Mouse (Mus musculus) forebrain, embryonic 15.5 days (tissue): ENCODE measurements at regions not wholly inside any gene's neighbourhood (a gene's known extent, or its start where the extent isn't known, plus 50 kb on each side); places are given as distances from the start of the nearest gene placed in this dataset.
A peak's percentile ranks its signal among the peaks of the same experiment; 100 is the strongest.

Experiments
- ATAC-seq: fragments of 200-750 bp; cut with Nextera tagmentation; replicated peaks from 2 replicates; pipeline ENCODE4 v1.8.0; 2017; ENCODE audit warnings: mild to moderate bottlenecking, moderate TSS enrichment, moderate library complexity
- H3K27ac ChIP-seq: fragments of 300-500 bp; sonication (generic); replicated peaks from 2 replicates; pipeline ENCODE4 v1.5.1; 2015; ENCODE audit warnings: mild to moderate bottlenecking, inconsistent platforms
- H3K27me3 ChIP-seq: fragments of 300-500 bp; sonication (generic); 2 replicates; pipeline ENCODE4 v1.6.1; 2015; ENCODE audit warnings: inconsistent platforms
- H3K36me3 ChIP-seq: fragments of 300-500 bp; sonication (generic); 2 replicates; pipeline ENCODE4 v1.6.1; 2015; ENCODE audit warnings: mild to moderate bottlenecking, inconsistent platforms
- H3K4me1 ChIP-seq: fragments of 300-500 bp; sonication (generic); 2 replicates; pipeline ENCODE4 v1.6.1; 2015; ENCODE audit warnings: inconsistent platforms
- H3K4me2 ChIP-seq: fragments of 300-500 bp; sonication (generic); replicated peaks from 2 replicates; pipeline ENCODE4 v1.6.1; 2015; ENCODE audit warnings: mild to moderate bottlenecking, inconsistent platforms
- H3K4me3 ChIP-seq: fragments of 300-500 bp; sonication (generic); 2 replicates; pipeline ENCODE4 v1.5.1; 2015; ENCODE audit warnings: mild to moderate bottlenecking, inconsistent platforms
- H3K9ac ChIP-seq: fragments of 300-500 bp; sonication (generic); replicated peaks from 2 replicates; pipeline ENCODE4 v1.6.1; 2015; ENCODE audit warnings: mild to moderate bottlenecking, inconsistent platforms
- H3K9me3 ChIP-seq: fragments of 300-500 bp; sonication (generic); 2 replicates; pipeline ENCODE4 v1.6.1; 2016; ENCODE audit warnings: inconsistent platforms
- WGBS: fragments of 180-500 bp; shearing (Covaris S2); methylation state at CpG from one replicate; pipeline ENCODE4 v1.1.7; 2015; ENCODE audit warnings: mixed read lengths; 5-methylcytosine and 5-hydroxymethylcytosine counted together

- no peaks in the 10 kb centered on the region for H3K36me3 ChIP-seq
- ATAC-seq, result 0 out of 2 replicates have a peak, but pooled peaks have one; percentile 26
- no peak overlapping the region for H3K9ac ChIP-seq
- H3K4me2 ChIP-seq, result no peak overlapping the region
- peaks cover 15% of the 10 kb centered on the region for H3K4me1 ChIP-seq
- H3K27me3 ChIP-seq, result no peaks in the 10 kb centered on the region
- H3K27ac ChIP-seq, result peak overlapping the region; percentile 9; the same call in 1 of the 2 replicates
- no peaks in the 10 kb centered on the region for H3K9me3 ChIP-seq
- 65% methylated on average over 5 of the region's 5 CpGs for WGBS
- no peak overlapping the region for H3K4me3 ChIP-seq
Measured at GRCm38 (mm10) chr1:138386001-138386400, 112.5 kb downstream of the Atp6v1g3 start.

DNA sequence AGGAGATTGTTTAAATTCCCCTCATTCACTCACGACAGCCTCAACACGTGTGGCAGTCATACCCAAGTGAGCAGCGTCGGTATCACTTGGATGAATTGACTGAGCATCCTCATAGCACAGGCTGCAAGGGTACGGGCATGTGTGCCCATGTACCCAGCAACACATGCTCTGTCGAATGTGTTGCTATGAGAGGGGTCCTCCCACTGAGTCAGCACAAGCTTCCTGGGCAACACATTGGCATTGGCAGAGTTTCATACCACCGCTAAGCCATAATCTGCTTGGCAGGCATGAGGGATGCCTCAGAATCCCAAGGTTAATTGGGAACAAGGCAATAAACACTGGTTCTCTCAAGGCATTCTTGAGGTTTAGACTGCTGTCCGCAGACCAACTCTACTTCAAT is 115.1 kb downstream of the Atp6v1g3 start:
- H3K27me3 ChIP-seq, result no peaks in the 10 kb centered on the region
- H3K36me3 ChIP-seq, result no peaks in the 10 kb centered on the region
- no peak overlapping the region for H3K4me2 ChIP-seq
- WGBS, result 74% methylated on average over 8 of the region's 8 CpGs
- no peak overlapping the region for H3K9ac ChIP-seq
- no peak overlapping the region for H3K27ac ChIP-seq
- no peak for ATAC-seq
- no peaks in the 10 kb centered on the region for H3K9me3 ChIP-seq
- no peak overlapping the region for H3K4me3 ChIP-seq
- H3K4me1 ChIP-seq, result peaks cover 15% of the 10 kb centered on the region

- no peak for ATAC-seq
- Histone ChIP-seq H3K36me3 (no peaks in the 10 kb centered on the region), H3K9ac (no peak overlapping the region), H3K4me2 (no peak overlapping the region), H3K4me1 (peaks cover 15% of the 10 kb centered on the region), H3K27ac (no peak overlapping the region), H3K4me3 (no peak overlapping the region), H3K9me3 (no peaks in the 10 kb centered on the region), H3K27me3 (no peaks in the 10 kb centered on the region)
- WGBS, result 50% methylated on average over 1 of the region's 1 CpGs
Measured at GRCm38 (mm10) chr1:138389676-138390075, 116.1 kb downstream of the Atp6v1g3 start.

GRCm38 (mm10) chr1:138418610-138419009 is 145.1 kb downstream of the Atp6v1g3 start:
- no peaks in the 10 kb centered on the region for H3K27me3 ChIP-seq
- no peaks in the 10 kb centered on the region for H3K9me3 ChIP-seq
- H3K4me3 ChIP-seq, result no peak overlapping the region
- H3K36me3 ChIP-seq, result no peaks in the 10 kb centered on the region
- no peak overlapping the region for H3K27ac ChIP-seq
- no peak overlapping the region for H3K9ac ChIP-seq
- no peak overlapping the region for H3K4me2 ChIP-seq
- H3K4me1 ChIP-seq, result no peaks in the 10 kb centered on the region
- ATAC-seq, result no peak
- 74% methylated on average over 3 of the region's 3 CpGs for WGBS

DNA sequence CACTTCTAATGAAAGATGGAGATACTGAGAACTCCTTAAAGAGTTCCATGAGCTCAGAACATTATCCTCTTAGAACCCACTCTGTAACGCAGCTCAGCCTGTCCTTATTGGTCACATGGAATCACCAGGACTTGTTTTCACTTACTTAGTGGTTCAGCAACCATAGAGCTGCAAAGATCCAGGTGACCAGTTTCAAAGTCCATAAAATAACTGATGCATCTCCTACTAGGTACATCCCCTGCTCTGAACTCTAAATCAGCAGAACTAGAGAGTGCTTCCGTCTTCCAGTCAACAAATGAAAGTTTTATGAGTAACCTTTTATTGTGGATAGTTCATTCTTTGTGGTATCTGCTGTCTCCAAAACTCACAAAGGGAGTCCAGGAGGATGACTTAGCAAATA is 153.9 kb downstream of the Atp6v1g3 start:
- no peaks in the 10 kb centered on the region for H3K9me3 ChIP-seq
- no peak overlapping the region for H3K9ac ChIP-seq
- H3K27me3 ChIP-seq, result no peaks in the 10 kb centered on the region
- no peak for ATAC-seq
- no peaks in the 10 kb centered on the region for H3K36me3 ChIP-seq
- no peak overlapping the region for H3K4me2 ChIP-seq
- H3K4me1 ChIP-seq, result no peaks in the 10 kb centered on the region
- no peak overlapping the region for H3K4me3 ChIP-seq
- 88% methylated on average over 2 of the region's 2 CpGs for WGBS
- no peak overlapping the region for H3K27ac ChIP-seq
